In genomic region chr2:82053185-82053891, GRCm38 (mm10) we compare ENCODE assay signal across 8 mouse cellular contexts. TPM values are rescaled to one million over a fixed set of nuclear protein-coding genes. Genes with fewer than 3 reads are reported as not detected.
A peak's percentile ranks its signal among the peaks of the same experiment; 100 is the strongest.
DNase-seq lines count a peak whose midpoint lies in the region; ATAC-seq and TF ChIP-seq lines count a peak whose summit lies in the region.

Gene Zfp804a (plus strand): TSS chr2:82053222.

- H3K27me3 ChIP-seq in lung, postnatal 0 days (replicated peaks; ENCODE audit: insufficient read depth, low read length) = peaks cover 17% of the 10 kb centered on the region; the same call in 1 of the 2 replicates
- H3K27me3 ChIP-seq in midbrain, embryonic 15.5 days (replicated peaks) = no peaks in the 10 kb centered on the region

- no peaks in the 10 kb centered on the region for H3K9me3 ChIP-seq in lung, postnatal 0 days (ENCODE audit: low read length)
- H3K9me3 ChIP-seq in midbrain, embryonic 15.5 days = no peaks in the 10 kb centered on the region

- no peak for TF ChIP-seq EP300 in lung, postnatal 0 days (IDR thresholded peaks at IDR 0.05)

- intact Hi-C loops in heart, postnatal 14 days (cut with DNase I) = no loop called here

- no peak for TF ChIP-seq CTCF in lung, postnatal 0 days (IDR thresholded peaks at IDR 0.05)

- ATAC-seq in lung, postnatal 0 days = peak; percentile 55
- peak; percentile 97 for ATAC-seq in midbrain, embryonic 15.5 days (replicated peaks)

- DNase-seq in lung, postnatal 0 days (ENCODE audit: low spot score) = peak; percentile 7
- no peak for DNase-seq in lung, postnatal 14 days
- DNase-seq in embryo, embryonic 9.5 days (ENCODE audit: extremely low spot score) = peak; percentile 56
- DNase-seq in heart, postnatal 14 days = peak; percentile 21 to 26
- peak; percentile 28 to 69 for DNase-seq in left cerebral cortex, adult 8-10 months (ENCODE audit: low spot score in 2 of 2)
- DNase-seq in thymus, postnatal 10 days (ENCODE audit: low spot score in 2 of 2) = no peak
- no peak for DNase-seq in thymus, postnatal 36 days

- no peak within 1 kb of the TSS for H3K9ac ChIP-seq in lung, postnatal 0 days (replicated peaks; ENCODE audit: low read depth)
- peak within 1 kb of the TSS; percentile 93 for H3K9ac ChIP-seq in midbrain, embryonic 15.5 days

- WGBS in lung, postnatal 0 days = under 1% methylated on average over 56 of the region's 82 CpGs
- WGBS in midbrain, embryonic 15.5 days = under 1% methylated on average over 82 of the region's 82 CpGs

- H3K27ac ChIP-seq in lung, postnatal 0 days (ENCODE audit: low read length) = no peak within 1 kb of the TSS
- H3K27ac ChIP-seq in midbrain, embryonic 15.5 days = peak within 1 kb of the TSS; percentile 95

- H3K4me2 ChIP-seq in lung, postnatal 0 days (replicated peaks; ENCODE audit: low read depth, low read length) = peak within 1 kb of the TSS; percentile 94
- H3K4me2 ChIP-seq in midbrain, embryonic 15.5 days = peak within 1 kb of the TSS; percentile 60

- H3K4me3 ChIP-seq in lung, postnatal 0 days (ENCODE audit: low read depth, low read length) = peak within 1 kb of the TSS; percentile 44
- H3K4me3 ChIP-seq in midbrain, embryonic 15.5 days = peak within 1 kb of the TSS; percentile 87

- no peaks in the 10 kb centered on the region for H3K36me3 ChIP-seq in lung, postnatal 0 days (ENCODE audit: insufficient read depth, low read length)
- H3K36me3 ChIP-seq in midbrain, embryonic 15.5 days (replicated peaks) = no peaks in the 10 kb centered on the region

- H3K4me1 ChIP-seq in lung, postnatal 0 days (ENCODE audit: insufficient read depth, low read depth, low read length) = no peaks in the 10 kb centered on the region
- peaks cover 17% of the 10 kb centered on the region for H3K4me1 ChIP-seq in midbrain, embryonic 15.5 days

RNA-seq across cellular contexts. Expression of gene Zfp804a, which starts in this region (rescaled TPM):
- not detected in 2 replicates for polyA plus RNA-seq in lung, postnatal 0 days (2015; fragmentation: Nextera tagmentation; extraction: Ambion mirVana)
- total RNA-seq in heart, postnatal 14 days (2021) = not detected
- total RNA-seq in left cerebral cortex, adult 8-10 months (2022) = 10 to 100 TPM; 15.1 to 19.2 (median 16.8) TPM
- 8.3 and 9.7 TPM in 2 replicates for polyA plus RNA-seq in midbrain, embryonic 15.5 days (2015; fragmentation: Nextera tagmentation; extraction: Ambion mirVana)

Comparison
In these comparisons a context has a peak if more than half of its experiments do, and no peak if none do; other contexts are left out.
1. RNA of gene Zfp804a (total RNA-seq): 15.1 to 19.2 TPM in left cerebral cortex, adult 8-10 months; not detected in heart, postnatal 14 days; every median in the first group is over 10 times any median in the second.
2. Peak in DNase-seq, ATAC-seq, H3K4me3 ChIP-seq and H3K4me2 ChIP-seq in lung, postnatal 0 days; RNA of the gene not detected or under 1 TPM.
3. Peak in DNase-seq in heart, postnatal 14 days; RNA of the gene not detected or under 1 TPM.
4. DNase-seq: peak in embryo, embryonic 9.5 days (single experiment) and left cerebral cortex, adult 8-10 months (2 of 2); none in lung, postnatal 14 days (single experiment), thymus, postnatal 10 days (0 of 2) and thymus, postnatal 36 days (0 of 2).